Mouse (Mus musculus): Measurements from ENCODE around the gene Adgrl3. TPM values are rescaled to one million over a fixed set of nuclear protein-coding genes. Genes with fewer than 3 reads are reported as not detected.

Gene Adgrl3
- polyA plus RNA-seq, 1 experiment: 9.8 TPM

- H3K27me3 ChIP-seq (ENCODE audit: control insufficient read depth, insufficient read depth, insufficient read length): no peaks in the 10 kb centered on the region
- TF ChIP-seq CEBPB (IDR thresholded peaks at IDR 0.05; ENCODE audit: low read depth) (no peak), MYOG (IDR thresholded peaks at IDR 0.05; ENCODE audit: control insufficient read depth, extremely low read depth, insufficient read length) (no peak), MYOD1 (IDR thresholded peaks at IDR 0.05; ENCODE audit: control insufficient read depth, insufficient read length, low read depth) (no peak), CTCF (IDR thresholded peaks at IDR 0.05; ENCODE audit: control insufficient read depth, insufficient read depth, insufficient read length) (no peak), FOSL1 (IDR thresholded peaks at IDR 0.05; ENCODE audit: insufficient read depth, low read length, poor library complexity, severe bottlenecking) (no peak), MAX (IDR thresholded peaks at IDR 0.05) (no peak), USF1 (IDR thresholded peaks at IDR 0.05; ENCODE audit: low read depth) (no peak)
- H3K79me2 ChIP-seq (ENCODE audit: control insufficient read depth, insufficient read depth): no peaks in the 10 kb centered on the region
- H3K36me3 ChIP-seq (ENCODE audit: control insufficient read depth, insufficient read depth): no peaks in the 10 kb centered on the region
- no peak overlapping the region for H3ac ChIP-seq (ENCODE audit: control insufficient read depth, insufficient read length, low read depth)
- no peak overlapping the region for H3K4me3 ChIP-seq (ENCODE audit: insufficient read depth, poor library complexity, severe bottlenecking)
- no peaks in the 10 kb centered on the region for H3K79me3 ChIP-seq (ENCODE audit: low read depth)
These were observed 641.9 kb downstream of the Adgrl3 start for GRCm38 (mm10) chr5:81661611-81662390.

- Histone ChIP-seq H3K4me3 (ENCODE audit: insufficient read depth, poor library complexity, severe bottlenecking) (no peak overlapping the region), H3K27me3 (ENCODE audit: control insufficient read depth, insufficient read depth, insufficient read length) (no peaks in the 10 kb centered on the region)
- TF ChIP-seq USF1 (IDR thresholded peaks at IDR 0.05; ENCODE audit: low read depth) (no peak), MYOD1 (IDR thresholded peaks at IDR 0.05; ENCODE audit: control insufficient read depth, insufficient read length, low read depth) (no peak), MYOG (IDR thresholded peaks at IDR 0.05; ENCODE audit: control insufficient read depth, extremely low read depth, insufficient read length) (no peak), CTCF (IDR thresholded peaks at IDR 0.05; ENCODE audit: control insufficient read depth, insufficient read depth, insufficient read length) (no peak), CEBPB (IDR thresholded peaks at IDR 0.05; ENCODE audit: low read depth) (no peak)
These were observed 651.1 kb downstream of the Adgrl3 start for GRCm38 (mm10) chr5:81671025-81671424.

GRCm38 (mm10) chr5:81674275-81674974 is 654.5 kb downstream of the Adgrl3 start:
- TF ChIP-seq MYOG (IDR thresholded peaks at IDR 0.05; ENCODE audit: control insufficient read depth, extremely low read depth, insufficient read length) (no peak), MYOD1 (IDR thresholded peaks at IDR 0.05; ENCODE audit: control insufficient read depth, insufficient read length, low read depth) (no peak), MAX (IDR thresholded peaks at IDR 0.05) (no peak), CTCF (IDR thresholded peaks at IDR 0.05; ENCODE audit: control insufficient read depth, insufficient read depth, insufficient read length) (no peak), CEBPB (IDR thresholded peaks at IDR 0.05; ENCODE audit: low read depth) (no peak), FOSL1 (IDR thresholded peaks at IDR 0.05; ENCODE audit: insufficient read depth, low read length, poor library complexity, severe bottlenecking) (no peak), USF1 (IDR thresholded peaks at IDR 0.05; ENCODE audit: low read depth) (no peak)
- H3K36me3 ChIP-seq (ENCODE audit: control insufficient read depth, insufficient read depth): no peaks in the 10 kb centered on the region

More at GRCm38 (mm10) chr5:81671025-81671424, 651.1 kb downstream of the Adgrl3 start:
- Histone ChIP-seq H3K79me2 (ENCODE audit: control insufficient read depth, insufficient read depth) (no peaks in the 10 kb centered on the region), H3K79me3 (ENCODE audit: low read depth) (no peaks in the 10 kb centered on the region), H3K36me3 (ENCODE audit: control insufficient read depth, insufficient read depth) (no peaks in the 10 kb centered on the region), H3ac (ENCODE audit: control insufficient read depth, insufficient read length, low read depth) (no peak overlapping the region)

GRCm38 (mm10) chr5:81674975-81675371 is 655.0 kb downstream of the Adgrl3 start:
- H3K79me3 ChIP-seq (ENCODE audit: low read depth): no peaks in the 10 kb centered on the region
- H3K36me3 ChIP-seq (ENCODE audit: control insufficient read depth, insufficient read depth): no peaks in the 10 kb centered on the region
- no peak overlapping the region for H3K4me3 ChIP-seq (ENCODE audit: insufficient read depth, poor library complexity, severe bottlenecking)
- H3K27me3 ChIP-seq (ENCODE audit: control insufficient read depth, insufficient read depth, insufficient read length): no peaks in the 10 kb centered on the region
- no peaks in the 10 kb centered on the region for H3K79me2 ChIP-seq (ENCODE audit: control insufficient read depth, insufficient read depth)
- no peak overlapping the region for H3ac ChIP-seq (ENCODE audit: control insufficient read depth, insufficient read length, low read depth)
- no peak for TF ChIP-seq CEBPB (IDR thresholded peaks at IDR 0.05; ENCODE audit: low read depth)
- TF ChIP-seq FOSL1 (IDR thresholded peaks at IDR 0.05; ENCODE audit: insufficient read depth, low read length, poor library complexity, severe bottlenecking): no peak
- TF ChIP-seq CTCF (IDR thresholded peaks at IDR 0.05; ENCODE audit: control insufficient read depth, insufficient read depth, insufficient read length): no peak
- no peak for TF ChIP-seq MYOG (IDR thresholded peaks at IDR 0.05; ENCODE audit: control insufficient read depth, extremely low read depth, insufficient read length)
- no peak for TF ChIP-seq MAX (IDR thresholded peaks at IDR 0.05)
- no peak for TF ChIP-seq MYOD1 (IDR thresholded peaks at IDR 0.05; ENCODE audit: control insufficient read depth, insufficient read length, low read depth)

More at GRCm38 (mm10) chr5:81674275-81674974, 654.5 kb downstream of the Adgrl3 start:
- no peak overlapping the region for H3ac ChIP-seq (ENCODE audit: control insufficient read depth, insufficient read length, low read depth)
- H3K79me2 ChIP-seq (ENCODE audit: control insufficient read depth, insufficient read depth): no peaks in the 10 kb centered on the region
- no peak overlapping the region for H3K4me3 ChIP-seq (ENCODE audit: insufficient read depth, poor library complexity, severe bottlenecking)
- H3K27me3 ChIP-seq (ENCODE audit: control insufficient read depth, insufficient read depth, insufficient read length): no peaks in the 10 kb centered on the region
- no peaks in the 10 kb centered on the region for H3K79me3 ChIP-seq (ENCODE audit: low read depth)

- H3ac ChIP-seq (ENCODE audit: control insufficient read depth, insufficient read length, low read depth): no peak overlapping the region
- H3K4me3 ChIP-seq (ENCODE audit: insufficient read depth, poor library complexity, severe bottlenecking): no peak overlapping the region
- H3K79me2 ChIP-seq (ENCODE audit: control insufficient read depth, insufficient read depth): no peaks in the 10 kb centered on the region
- H3K79me3 ChIP-seq (ENCODE audit: low read depth): no peaks in the 10 kb centered on the region
- TF ChIP-seq CEBPB (IDR thresholded peaks at IDR 0.05; ENCODE audit: low read depth): no peak
- H3K36me3 ChIP-seq (ENCODE audit: control insufficient read depth, insufficient read depth): no peaks in the 10 kb centered on the region
- H3K27me3 ChIP-seq (ENCODE audit: control insufficient read depth, insufficient read depth, insufficient read length): no peaks in the 10 kb centered on the region
These were observed 657.0 kb downstream of the Adgrl3 start for GRCm38 (mm10) chr5:81676896-81677295.
